Mouse (Mus musculus): ENCODE measurements around the gene Gm49721. TPM values are rescaled to one million over a fixed set of nuclear protein-coding genes. Genes with fewer than 3 reads are reported as not detected.
"Not testable (repeated sequence)": the region's sequence is repeated elsewhere in the genome, so short reads cannot be mapped to it uniquely, and the experiment has no call there.

The Gm49721 gene
- 1.2 TPM in 1 of 2 replicates, not detected in the other for polyA plus RNA-seq (2012; rRNA removed)

- not testable (repeated sequence) for DNase-seq (ENCODE audit: low read depth)
Measured at GRCm38 (mm10) chr17:6978287-6979248, at the start of gene Gm49721. TSS of gene Gm49721 (plus strand) at chr17:6978904.

GRCm38 (mm10) chr17:6931625-6932024, 47.1 kb upstream of the Gm49721 start:
- DNase-seq (ENCODE audit: low read depth), result not testable (repeated sequence)

- not testable (repeated sequence) for DNase-seq (ENCODE audit: low read depth)
Measured at GRCm38 (mm10) chr17:6942560-6942959, 36.1 kb upstream of the Gm49721 start.

- DNase-seq (ENCODE audit: low read depth), result not testable (repeated sequence)
Measured at GRCm38 (mm10) chr17:6947637-6947983, 31.1 kb upstream of the Gm49721 start.

GRCm38 (mm10) chr17:6947984-6948768, 30.5 kb upstream of the Gm49721 start, which contains the start of gene Rsph3b:
TSS of gene Rsph3b (minus strand) at chr17:6948682.
- DNase-seq (ENCODE audit: low read depth), result not testable (repeated sequence)

GRCm38 (mm10) chr17:6948769-6949228, 29.9 kb upstream of the Gm49721 start:
- DNase-seq (ENCODE audit: low read depth), result not testable (repeated sequence)

GRCm38 (mm10) chr17:6958881-6959280, 19.8 kb upstream of the Gm49721 start:
- DNase-seq (ENCODE audit: low read depth), result not testable (repeated sequence)

GRCm38 (mm10) chr17:6959543-6960259, 19.0 kb upstream of the Gm49721 start:
- DNase-seq (ENCODE audit: low read depth), result not testable (repeated sequence)

GRCm38 (mm10) chr17:6960349-6960748, 18.4 kb upstream of the Gm49721 start:
- DNase-seq (ENCODE audit: low read depth), result not testable (repeated sequence)

GRCm38 (mm10) chr17:6960776-6961175, 17.9 kb upstream of the Gm49721 start, which contains the start of gene Tagap1:
TSS of gene Tagap1 (minus strand) at chr17:6961156.
- DNase-seq (ENCODE audit: low read depth), result not testable (repeated sequence)

GRCm38 (mm10) chr17:6961181-6962000, 17.3 kb upstream of the Gm49721 start:
- not testable (repeated sequence) for DNase-seq (ENCODE audit: low read depth)

GRCm38 (mm10) chr17:6962339-6962738, 16.4 kb upstream of the Gm49721 start:
- not testable (repeated sequence) for DNase-seq (ENCODE audit: low read depth)

GRCm38 (mm10) chr17:6962936-6963335, 15.8 kb upstream of the Gm49721 start:
- not testable (repeated sequence) for DNase-seq (ENCODE audit: low read depth)

- DNase-seq (ENCODE audit: low read depth), result not testable (repeated sequence)
Measured at GRCm38 (mm10) chr17:6965364-6965763, 13.3 kb upstream of the Gm49721 start.

- not testable (repeated sequence) for DNase-seq (ENCODE audit: low read depth)
Measured at GRCm38 (mm10) chr17:6967673-6968072, 11.0 kb upstream of the Gm49721 start.

GRCm38 (mm10) chr17:6970334-6970733, 8.4 kb upstream of the Gm49721 start, which contains the start of gene Rnaset2b:
TSS of gene Rnaset2b (plus strand) at chr17:6970634.
- DNase-seq (ENCODE audit: low read depth), result not testable (repeated sequence)

GRCm38 (mm10) chr17:6971238-6971637, 7.5 kb upstream of the Gm49721 start:
- not testable (repeated sequence) for DNase-seq (ENCODE audit: low read depth)

GRCm38 (mm10) chr17:6972836-6973396, 5.8 kb upstream of the Gm49721 start:
- not testable (repeated sequence) for DNase-seq (ENCODE audit: low read depth)

GRCm38 (mm10) chr17:6974985-6975384, 3.7 kb upstream of the Gm49721 start:
- DNase-seq (ENCODE audit: low read depth), result not testable (repeated sequence)

- not testable (repeated sequence) for DNase-seq (ENCODE audit: low read depth)
Measured at GRCm38 (mm10) chr17:6979380-6979779, 676 bp downstream of the Gm49721 start.

All from gonadal fat pad, adult 2 months (tissue).